In genomic region chr7:105743926-105744590, GRCm38 (mm10) we compare ENCODE assay signal across 8 mouse cellular contexts. TPM values are rescaled to one million over a fixed set of nuclear protein-coding genes. Genes with fewer than 3 reads are reported as not detected.
DNase-seq lines count a peak whose midpoint lies in the region; ATAC-seq and TF ChIP-seq lines count a peak whose summit lies in the region.

Taf10 (minus strand) TSS chr7:105744361.

- no peaks in the 10 kb centered on the region for H3K9me3 ChIP-seq in ES-Bruce4 (replicated peaks; ENCODE audit: control insufficient read depth, insufficient read depth, low read length, poor library complexity, severe bottlenecking)
- no peaks in the 10 kb centered on the region for H3K9me3 ChIP-seq in forebrain, embryonic 12.5 days
- H3K9me3 ChIP-seq in heart, embryonic 16.5 days (replicated peaks; ENCODE audit: control insufficient read depth, low read length) = no peaks in the 10 kb centered on the region
- no peaks in the 10 kb centered on the region for H3K9me3 ChIP-seq in liver, embryonic 16.5 days (replicated peaks; ENCODE audit: control insufficient read depth, low read length)
- H3K9me3 ChIP-seq in neural tube, embryonic 12.5 days = no peaks in the 10 kb centered on the region
- H3K9me3 ChIP-seq in stomach, postnatal 0 days (ENCODE audit: control insufficient read depth, low read length) = no peaks in the 10 kb centered on the region

- H3K4me2 ChIP-seq in forebrain, embryonic 12.5 days = peak within 1 kb of the TSS; percentile 92
- peak within 1 kb of the TSS; percentile 91 for H3K4me2 ChIP-seq in heart, embryonic 16.5 days (ENCODE audit: low read depth, low read length)
- H3K4me2 ChIP-seq in liver, embryonic 16.5 days (ENCODE audit: low read depth, low read length) = peak within 1 kb of the TSS; percentile 90
- H3K4me2 ChIP-seq in neural tube, embryonic 12.5 days (replicated peaks) = peak within 1 kb of the TSS; percentile 92
- H3K4me2 ChIP-seq in stomach, postnatal 0 days (replicated peaks; ENCODE audit: low read depth) = peak within 1 kb of the TSS; percentile 96

- ATAC-seq in forebrain, embryonic 12.5 days (ENCODE audit: low FRiP score) = peak; percentile 98
- ATAC-seq in heart, embryonic 16.5 days (replicated peaks; ENCODE audit: extremely low read depth, insufficient read depth, low FRiP score) = peak; percentile 97
- peak; percentile 99 for ATAC-seq in liver, embryonic 16.5 days (ENCODE audit: low read depth)
- ATAC-seq in neural tube, embryonic 12.5 days (ENCODE audit: low FRiP score, low read depth) = peak; percentile 97
- peak; percentile 98 for ATAC-seq in stomach, postnatal 0 days (ENCODE audit: low FRiP score, low TSS enrichment)

- H3K9ac ChIP-seq in ES-Bruce4 (ENCODE audit: low read depth, poor library complexity, severe bottlenecking) = peak within 1 kb of the TSS; percentile 80
- peak within 1 kb of the TSS; percentile 92 for H3K9ac ChIP-seq in forebrain, embryonic 12.5 days
- peak within 1 kb of the TSS; percentile 95 for H3K9ac ChIP-seq in heart, embryonic 16.5 days (ENCODE audit: low read length)
- H3K9ac ChIP-seq in liver, embryonic 16.5 days (ENCODE audit: low read depth, low read length) = peak within 1 kb of the TSS; percentile 88
- peak within 1 kb of the TSS; percentile 97 for H3K9ac ChIP-seq in neural tube, embryonic 12.5 days
- H3K9ac ChIP-seq in stomach, postnatal 0 days (ENCODE audit: low read length) = peak within 1 kb of the TSS; percentile 90

- WGBS in forebrain, embryonic 12.5 days = under 1% methylated on average over 67 of the region's 67 CpGs
- WGBS in heart, embryonic 16.5 days = 1% methylated on average over 67 of the region's 67 CpGs
- under 1% methylated on average over 66 of the region's 67 CpGs for WGBS in liver, embryonic 16.5 days (ENCODE audit: insufficient replicate concordance)
- 1% methylated on average over 67 of the region's 67 CpGs for WGBS in neural tube, embryonic 12.5 days
- under 1% methylated on average over 62 of the region's 67 CpGs for WGBS in stomach, postnatal 0 days

- peak within 1 kb of the TSS; percentile 95 for H3K4me3 ChIP-seq in ES-Bruce4 (ENCODE audit: low read depth, low read length)
- peak within 1 kb of the TSS; percentile 93 for H3K4me3 ChIP-seq in forebrain, embryonic 12.5 days (replicated peaks)
- peak within 1 kb of the TSS; percentile 90 for H3K4me3 ChIP-seq in heart, embryonic 16.5 days (ENCODE audit: low read length)
- peak within 1 kb of the TSS; percentile 92 for H3K4me3 ChIP-seq in liver, embryonic 16.5 days (ENCODE audit: low read depth, low read length)
- peak within 1 kb of the TSS; percentile 99 for H3K4me3 ChIP-seq in neural tube, embryonic 12.5 days
- peak within 1 kb of the TSS; percentile 80 for H3K4me3 ChIP-seq in stomach, postnatal 0 days (ENCODE audit: low read depth, low read length)

- H3K27me3 ChIP-seq in ES-Bruce4 (ENCODE audit: control insufficient read depth, insufficient read depth, low read length, poor library complexity, severe bottlenecking) = no peaks in the 10 kb centered on the region
- H3K27me3 ChIP-seq in forebrain, embryonic 12.5 days = no peaks in the 10 kb centered on the region
- no peaks in the 10 kb centered on the region for H3K27me3 ChIP-seq in heart, embryonic 16.5 days (ENCODE audit: control insufficient read depth, insufficient read depth, low read length)
- H3K27me3 ChIP-seq in liver, embryonic 16.5 days (ENCODE audit: control insufficient read depth, insufficient read depth, low read depth, low read length) = no peaks in the 10 kb centered on the region
- H3K27me3 ChIP-seq in neural tube, embryonic 12.5 days (replicated peaks) = no peaks in the 10 kb centered on the region
- no peaks in the 10 kb centered on the region for H3K27me3 ChIP-seq in stomach, postnatal 0 days (ENCODE audit: control insufficient read depth, insufficient read depth, low read length)

- peaks cover 19% of the 10 kb centered on the region for H3K36me3 ChIP-seq in ES-Bruce4 (ENCODE audit: control insufficient read depth, insufficient read depth, low read length, poor library complexity, severe bottlenecking)
- H3K36me3 ChIP-seq in forebrain, embryonic 12.5 days (replicated peaks) = peaks cover 55% of the 10 kb centered on the region
- peaks cover 25% of the 10 kb centered on the region for H3K36me3 ChIP-seq in heart, embryonic 16.5 days (ENCODE audit: control insufficient read depth, insufficient read depth)
- H3K36me3 ChIP-seq in liver, embryonic 16.5 days (ENCODE audit: control insufficient read depth, insufficient read depth) = peaks cover 29% of the 10 kb centered on the region
- H3K36me3 ChIP-seq in neural tube, embryonic 12.5 days = peaks cover 56% of the 10 kb centered on the region
- H3K36me3 ChIP-seq in stomach, postnatal 0 days (ENCODE audit: control insufficient read depth, insufficient read depth, low read length) = peaks cover 15% of the 10 kb centered on the region

- TF ChIP-seq EP300 in ES-Bruce4 (IDR thresholded peaks at IDR 0.05; ENCODE audit: insufficient read depth, low read depth, low read length) = no peak
- no peak for TF ChIP-seq EP300 in stomach, postnatal 0 days (optimal IDR thresholded peaks at IDR 0.05)

- TF ChIP-seq POLR2A in ES-Bruce4 (IDR thresholded peaks at IDR 0.05; ENCODE audit: insufficient read depth, low read length) = no peak

- no peak for TF ChIP-seq CTCF in ES-Bruce4 (IDR thresholded peaks at IDR 0.05; ENCODE audit: low read depth, low read length)
- TF ChIP-seq CTCF in stomach, postnatal 0 days (IDR thresholded peaks at IDR 0.05; ENCODE audit: low read depth) = peak; percentile 63

- H3K27ac ChIP-seq in ES-Bruce4 (ENCODE audit: insufficient read depth, low read length) = no peak within 1 kb of the TSS
- peak within 1 kb of the TSS; percentile 78 for H3K27ac ChIP-seq in forebrain, embryonic 12.5 days
- peak within 1 kb of the TSS; percentile 87 for H3K27ac ChIP-seq in heart, embryonic 16.5 days (ENCODE audit: low read length)
- H3K27ac ChIP-seq in liver, embryonic 16.5 days (ENCODE audit: low read length) = peak within 1 kb of the TSS; percentile 83
- H3K27ac ChIP-seq in neural tube, embryonic 12.5 days = 0 out of 2 replicates have a peak within 1 kb of the TSS, but pooled peaks have one; percentile 46
- H3K27ac ChIP-seq in stomach, postnatal 0 days (replicated peaks) = peak within 1 kb of the TSS; percentile 90

- no peaks in the 10 kb centered on the region for H3K4me1 ChIP-seq in ES-Bruce4 (ENCODE audit: control insufficient read depth, insufficient read depth, low read length)
- H3K4me1 ChIP-seq in forebrain, embryonic 12.5 days = peaks cover 13% of the 10 kb centered on the region
- peaks cover 17% of the 10 kb centered on the region for H3K4me1 ChIP-seq in heart, embryonic 16.5 days (ENCODE audit: control insufficient read depth, insufficient read depth, low read length)
- H3K4me1 ChIP-seq in liver, embryonic 16.5 days (ENCODE audit: control insufficient read depth, low read depth, low read length) = peaks cover 22% of the 10 kb centered on the region
- H3K4me1 ChIP-seq in neural tube, embryonic 12.5 days = peaks cover 11% of the 10 kb centered on the region
- no peaks in the 10 kb centered on the region for H3K4me1 ChIP-seq in stomach, postnatal 0 days (replicated peaks; ENCODE audit: control insufficient read depth, insufficient read depth)

- peak; percentile 85 for DNase-seq in c-Kit-positive CD71-positive TER-119-negative erythroid progenitor cells, embryonic 14.5 days (ENCODE audit: low read depth)
- DNase-seq in kidney, postnatal 36 days = peak; percentile 91 to 93
- DNase-seq in stomach, postnatal 0 days (ENCODE audit: low spot score) = peak; percentile 93

RNA-seq across cellular contexts. Expression of gene Taf10, which starts in this region (rescaled TPM):
- 208 and 210 TPM in 2 replicates for polyA plus RNA-seq in ES-Bruce4 (2011; ENCODE audit: insufficient read depth, insufficient read length, low read depth, missing spikeins)
- 145 and 170 TPM in 2 replicates for polyA plus RNA-seq in forebrain, embryonic 12.5 days (2016; fragmentation: Nextera tagmentation; extraction: Ambion mirVana)
- 89.0 and 94.2 TPM in 2 replicates for polyA plus RNA-seq in heart, embryonic 16.5 days (2015; fragmentation: Nextera tagmentation; extraction: Ambion mirVana)
- polyA plus RNA-seq in liver, embryonic 16.5 days (2015; fragmentation: Nextera tagmentation; extraction: Ambion mirVana) = 82.4 and 84.8 TPM in 2 replicates
- 165 and 171 TPM in 2 replicates for polyA plus RNA-seq in neural tube, embryonic 12.5 days (2016; fragmentation: Nextera tagmentation; extraction: Ambion mirVana)
- polyA plus RNA-seq in stomach, postnatal 0 days (2015; fragmentation: Nextera tagmentation; extraction: Ambion mirVana) = 109 and 118 TPM in 2 replicates
